12 mouse cellular contexts compared by ENCODE assay signal in the genomic region with DNA sequence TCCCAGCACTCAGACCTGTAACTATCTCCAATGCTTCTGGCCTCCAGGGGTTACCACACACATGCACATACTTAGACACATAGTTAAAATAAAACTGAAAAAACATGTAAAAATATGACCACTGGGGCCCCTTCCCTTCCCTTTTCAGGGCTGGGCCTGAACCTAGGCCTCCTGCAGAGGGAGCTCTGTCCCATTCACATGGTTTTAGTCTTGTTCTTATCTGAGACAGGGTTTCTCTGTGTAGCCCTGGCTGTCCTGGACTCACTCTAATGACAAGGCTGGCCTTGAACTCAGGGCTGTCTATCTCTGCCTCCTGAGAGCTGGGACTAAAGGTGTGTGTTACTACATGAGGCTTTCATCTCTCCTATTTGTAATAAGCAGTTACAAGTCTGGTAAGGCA. TPM values are rescaled to one million over a fixed set of nuclear protein-coding genes. Genes with fewer than 3 reads are reported as not detected.
DNase-seq lines count a peak whose midpoint lies in the region; ATAC-seq and TF ChIP-seq lines count a peak whose summit lies in the region.
"Had no signal": no experiment of that assay in that cellular context is flagged by ENCODE, and none has a peak within 500 bp of the region (broad histone marks: within the 10 kb centered on the region; RNA-seq: fewer than 3 reads in every experiment).

No protein-coding gene starts in this region.

- H3K27ac ChIP-seq in kidney, adult 2 months (ENCODE audit: insufficient read depth, low read depth, low read length): no peak overlapping the region
- H3K27ac ChIP-seq in liver, embryonic 13.5 days: no peak overlapping the region
- H3K27ac ChIP-seq: intestine, embryonic 15.5 days; limb, embryonic 13.5 days; neural tube, embryonic 12.5 days had no signal

- ATAC-seq in CD4-positive, CD25-positive, alpha-beta regulatory T cell, adult 4 months: peak; percentile 62
- ATAC-seq in liver, embryonic 13.5 days (ENCODE audit: low read depth): peak; percentile 45; the same call in 1 of the 2 replicates
- ATAC-seq: intestine, embryonic 15.5 days had no signal

- H3K27me3 ChIP-seq in kidney, adult 2 months (replicated peaks; ENCODE audit: control insufficient read depth, insufficient read depth, low read length): no peaks in the 10 kb centered on the region
- no peaks in the 10 kb centered on the region for H3K27me3 ChIP-seq in liver, embryonic 13.5 days
- H3K27me3 ChIP-seq: intestine, embryonic 15.5 days; limb, embryonic 13.5 days; neural tube, embryonic 12.5 days had no signal

- TF ChIP-seq POLR2A in kidney, adult 2 months (IDR thresholded peaks at IDR 0.05; ENCODE audit: low read depth, low read length): no peak

- H3K9me3 ChIP-seq in liver, embryonic 13.5 days (replicated peaks): no peaks in the 10 kb centered on the region
- H3K9me3 ChIP-seq: intestine, embryonic 15.5 days; limb, embryonic 13.5 days; neural tube, embryonic 12.5 days had no signal

- peak; percentile 51 for TF ChIP-seq CTCF in kidney, adult 2 months (conservative IDR thresholded peaks at IDR 0.05; ENCODE audit: insufficient read depth, insufficient read length, low read depth, low read length)

- H3K9ac ChIP-seq in liver, embryonic 13.5 days: no peak overlapping the region
- H3K9ac ChIP-seq: intestine, embryonic 15.5 days; limb, embryonic 13.5 days; neural tube, embryonic 12.5 days had no signal

- no peaks in the 10 kb centered on the region for H3K4me1 ChIP-seq in kidney, adult 2 months (ENCODE audit: control insufficient read depth, insufficient read depth, low read length)
- H3K4me1 ChIP-seq in liver, embryonic 13.5 days (replicated peaks): peaks cover 12% of the 10 kb centered on the region
- H3K4me1 ChIP-seq: intestine, embryonic 15.5 days; neural tube, embryonic 12.5 days had no signal

- DNase-seq in kidney, adult 2 months: peak; percentile 18
- no peak for DNase-seq in kidney, adult 9 months
- peak; percentile 19 for DNase-seq in MN1 (ENCODE audit: low spot score)
- DNase-seq in liver, embryonic 13.5 days: no peak
- DNase-seq in cerebellum, postnatal 4 days (ENCODE audit: low spot score in 2 of 2): no peak
- DNase-seq in gastrocnemius, adult 8-10 months (ENCODE audit: low spot score in 2 of 2): no peak
- no peak for DNase-seq in T-cell, adult 2 months (ENCODE audit: low spot score)

- no peak overlapping the region for H3K4me2 ChIP-seq in liver, embryonic 13.5 days
- H3K4me2 ChIP-seq: intestine, embryonic 15.5 days; limb, embryonic 13.5 days; neural tube, embryonic 12.5 days had no signal

- H3K4me3 ChIP-seq in kidney, adult 2 months (ENCODE audit: insufficient read depth, low read depth, low read length): no peak overlapping the region
- no peak overlapping the region for H3K4me3 ChIP-seq in liver, embryonic 13.5 days (replicated peaks)
- H3K4me3 ChIP-seq: intestine, embryonic 15.5 days; limb, embryonic 13.5 days; neural tube, embryonic 12.5 days had no signal

- H3K36me3 ChIP-seq in kidney, adult 2 months (ENCODE audit: control insufficient read depth, insufficient read depth, low read length): peaks cover 2% of the 10 kb centered on the region; the same call in 1 of the 2 replicates
- H3K36me3 ChIP-seq in liver, embryonic 13.5 days: peaks cover 38% of the 10 kb centered on the region

RNA-seq across cellular contexts. Expression of gene Rheb, which starts 42.0 kb away (rescaled TPM):
- 26.2 and 31.5 TPM in 2 replicates for polyA plus RNA-seq in kidney, adult 2 months (2012; rRNA removed)
- 10 to 100 TPM; 72.8 to 96.1 TPM for polyA plus RNA-seq in CD4-positive, CD25-positive, alpha-beta regulatory T cell, adult 4 months (2017; shearing (Covaris generic))
- polyA plus RNA-seq in liver, embryonic 13.5 days (2015; fragmentation: Nextera tagmentation; extraction: Ambion mirVana): 105 and 133 TPM in 2 replicates
- total RNA-seq in gastrocnemius, adult 8-10 months (2022): 10 to 100 TPM; 66.8 to 69.7 (median 67.7) TPM

RNA-seq across cellular contexts. Expression of gene Crygn, which starts 42.6 kb away (rescaled TPM):
- polyA plus RNA-seq in kidney, adult 2 months (2012; rRNA removed): 0.14 and 1.4 TPM in 2 replicates
- polyA plus RNA-seq in CD4-positive, CD25-positive, alpha-beta regulatory T cell, adult 4 months (2017; shearing (Covaris generic)): 1 to 10 TPM in 1 of 2 experiments, not detected in 1; 1.8 TPM
- 0.74 TPM in 1 of 2 replicates, not detected in the other for polyA plus RNA-seq in liver, embryonic 13.5 days (2015; fragmentation: Nextera tagmentation; extraction: Ambion mirVana)
- not detected for total RNA-seq in gastrocnemius, adult 8-10 months (2022)
- polyA plus RNA-seq: testis, adult 2 months had no signal

Comparison
In these comparisons a context has a peak if more than half of its experiments do, and no peak if none do; other contexts are left out.
1. DNase-seq: peak in kidney, adult 2 months (single experiment) and MN1 (single experiment); none in kidney, adult 9 months (single experiment), liver, embryonic 13.5 days (single experiment), cerebellum, postnatal 4 days (0 of 2), gastrocnemius, adult 8-10 months (0 of 2) and T-cell, adult 2 months (single experiment).